Mouse (Mus musculus): ENCODE data around the gene Slc25a3. TPM values are rescaled to one million over a fixed set of nuclear protein-coding genes. Genes with fewer than 3 reads are reported as not detected.

Gene Slc25a3
- polyA plus RNA-seq, 1 experiment, result 253 TPM

DNA sequence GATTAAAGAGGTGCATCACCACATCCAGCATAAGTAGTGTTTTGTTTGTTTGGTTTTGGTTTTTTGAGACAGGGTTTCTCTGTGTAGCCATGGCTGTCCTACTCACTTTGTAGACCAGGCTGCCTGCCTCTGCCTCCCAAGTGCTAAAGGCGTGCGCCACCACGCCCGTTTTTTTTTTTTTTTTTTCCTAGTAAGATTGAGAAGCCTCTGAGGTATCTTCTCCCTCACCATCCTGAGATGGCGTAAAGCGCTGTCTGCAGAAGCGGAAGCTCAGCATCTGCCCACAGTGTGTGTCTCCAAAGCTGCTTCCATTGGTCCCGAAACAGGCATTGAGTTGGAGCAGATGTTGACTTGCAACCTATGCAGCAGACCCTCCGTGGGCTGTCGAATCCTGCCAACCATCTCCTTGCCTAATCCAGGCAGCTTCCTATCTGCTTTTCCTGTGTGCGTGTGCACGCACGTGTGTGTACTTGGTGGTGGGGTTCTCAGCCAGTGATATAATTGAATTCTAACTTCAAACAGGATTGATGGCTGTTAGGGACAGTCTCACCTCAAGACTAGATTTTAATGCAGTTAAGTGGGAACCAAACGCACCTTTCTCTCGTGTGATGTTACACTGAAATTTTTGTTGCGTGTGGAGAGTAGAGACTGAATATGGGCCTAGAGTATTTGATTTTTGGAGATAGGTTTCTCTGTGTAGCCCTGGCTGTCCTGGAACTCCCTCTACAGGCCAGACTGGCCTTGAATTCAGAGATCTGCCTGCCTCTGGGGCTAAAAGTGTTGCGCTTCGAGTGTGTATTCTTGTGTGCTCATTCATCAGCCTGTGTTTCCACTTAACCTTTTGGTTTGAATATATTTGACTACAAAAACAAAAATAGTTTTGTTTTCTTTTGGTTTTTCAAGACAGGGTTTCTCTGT lies 19.7 kb upstream of the Slc25a3 start:
- TF ChIP-seq FLI1 (IDR thresholded peaks at IDR 0.05; ENCODE audit: low read length), result no peak
- no peak for TF ChIP-seq GATA1 (IDR thresholded peaks at IDR 0.05; ENCODE audit: borderline replicate concordance, low read length)
- Histone ChIP-seq H3K27me3 (replicated peaks) (no peaks in the 10 kb centered on the region), H3K36me3 (replicated peaks; ENCODE audit: low read length) (peaks cover 35% of the 10 kb centered on the region)

DNA sequence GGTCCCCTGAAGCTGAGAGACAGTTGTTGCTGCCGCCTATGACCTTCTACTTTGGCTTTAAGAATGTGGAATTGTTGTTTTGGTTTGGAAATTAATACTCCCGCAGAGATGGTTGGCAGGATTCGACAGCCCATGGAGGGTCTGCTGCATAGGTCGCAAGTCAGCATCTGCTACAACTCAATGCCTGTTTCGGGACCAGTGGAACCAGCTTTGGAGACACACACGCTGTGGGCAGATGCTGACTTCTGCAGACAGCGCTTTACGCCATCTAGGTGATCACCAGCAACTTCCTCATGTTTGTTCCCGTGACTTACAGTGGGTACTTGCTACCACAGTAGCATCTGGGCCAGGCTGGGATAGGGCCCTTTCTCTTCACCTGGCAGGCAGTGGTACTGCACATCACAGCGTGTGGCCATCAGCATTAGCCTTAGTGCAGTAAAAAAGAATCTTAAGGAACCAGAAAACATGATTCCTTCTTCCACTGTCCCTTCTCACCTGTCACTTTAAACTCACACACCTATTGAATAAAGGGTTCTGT lies 18.9 kb upstream of the Slc25a3 start:
- Histone ChIP-seq H3K27me3 (replicated peaks) (no peaks in the 10 kb centered on the region), H3K36me3 (replicated peaks; ENCODE audit: low read length) (peaks cover 26% of the 10 kb centered on the region), H3K9me3 (no peaks in the 10 kb centered on the region), H3K4me3 (replicated peaks) (no peak overlapping the region), H3K4me1 (peaks cover 35% of the 10 kb centered on the region)
- TF ChIP-seq FLI1 (IDR thresholded peaks at IDR 0.05; ENCODE audit: low read length) (no peak), GATA1 (IDR thresholded peaks at IDR 0.05; ENCODE audit: borderline replicate concordance, low read length) (no peak)

More for the DNA sequence above, 19.7 kb upstream of the Slc25a3 start:
- Histone ChIP-seq H3K4me1 (peaks cover 27% of the 10 kb centered on the region), H3K9me3 (no peaks in the 10 kb centered on the region), H3K4me3 (replicated peaks) (no peak overlapping the region)

DNA sequence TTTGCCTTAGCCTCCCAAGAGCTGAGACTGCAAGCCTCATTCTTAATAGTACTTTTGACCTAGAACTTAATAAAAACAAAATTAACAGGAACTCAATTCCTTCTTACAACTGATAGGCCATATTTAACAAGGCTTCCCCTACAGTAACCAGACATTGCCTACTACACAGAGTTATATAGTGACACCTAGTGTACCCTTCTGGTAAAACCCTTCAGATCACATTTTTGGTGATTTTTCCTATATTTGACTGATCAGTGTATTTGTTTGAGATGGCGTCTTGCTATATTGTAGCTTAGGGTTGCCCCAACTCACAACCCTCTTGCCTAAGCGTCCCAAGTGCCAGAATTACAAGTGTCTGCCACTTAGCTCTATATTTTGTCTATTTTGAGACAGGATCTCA lies 17.7 kb upstream of the Slc25a3 start:
- no peak overlapping the region for H3K4me3 ChIP-seq (replicated peaks)
- H3K4me1 ChIP-seq, result peaks cover 42% of the 10 kb centered on the region
- H3K27me3 ChIP-seq (replicated peaks), result no peaks in the 10 kb centered on the region
- TF ChIP-seq FLI1 (IDR thresholded peaks at IDR 0.05; ENCODE audit: low read length) (no peak), GATA1 (IDR thresholded peaks at IDR 0.05; ENCODE audit: borderline replicate concordance, low read length) (no peak)
- H3K9me3 ChIP-seq, result no peaks in the 10 kb centered on the region
- H3K36me3 ChIP-seq (replicated peaks; ENCODE audit: low read length), result peaks cover 15% of the 10 kb centered on the region

DNA sequence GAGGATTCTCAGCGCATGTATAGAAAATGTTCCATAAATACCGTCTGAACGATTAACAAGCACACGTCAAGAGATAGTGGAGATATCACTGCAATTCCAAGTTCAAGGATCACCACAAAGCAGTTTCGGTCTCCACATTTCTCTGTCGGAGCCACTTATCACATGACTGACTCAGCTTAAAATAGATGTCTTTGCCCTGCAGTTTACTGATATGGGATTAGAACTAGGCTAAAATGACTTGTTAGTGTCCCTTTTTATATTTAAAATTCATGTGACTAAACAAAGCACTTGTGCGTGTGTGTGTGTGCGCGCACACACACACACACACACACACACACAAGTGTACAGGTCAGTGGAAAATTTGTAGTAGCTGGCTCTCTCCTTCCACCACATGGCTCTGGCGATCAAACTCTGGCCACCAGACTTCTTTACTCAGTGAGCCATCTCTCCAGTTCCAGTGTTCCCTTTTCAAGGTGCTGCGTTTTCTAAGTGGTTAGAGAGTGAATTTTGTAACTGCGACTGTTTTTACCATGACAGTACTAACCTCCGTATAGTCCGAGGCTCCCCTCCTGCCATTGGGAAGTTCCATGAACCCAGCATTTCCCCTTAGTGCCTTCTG lies 15.4 kb upstream of the Slc25a3 start:
- Histone ChIP-seq H3K4me1 (peaks cover 42% of the 10 kb centered on the region), H3K9me3 (no peaks in the 10 kb centered on the region), H3K27me3 (replicated peaks) (no peaks in the 10 kb centered on the region), H3K4me3 (replicated peaks) (no peak overlapping the region), H3K36me3 (replicated peaks; ENCODE audit: low read length) (no peaks in the 10 kb centered on the region)
- no peak for TF ChIP-seq GATA1 (IDR thresholded peaks at IDR 0.05; ENCODE audit: borderline replicate concordance, low read length)
- TF ChIP-seq FLI1 (IDR thresholded peaks at IDR 0.05; ENCODE audit: low read length), result no peak

DNA sequence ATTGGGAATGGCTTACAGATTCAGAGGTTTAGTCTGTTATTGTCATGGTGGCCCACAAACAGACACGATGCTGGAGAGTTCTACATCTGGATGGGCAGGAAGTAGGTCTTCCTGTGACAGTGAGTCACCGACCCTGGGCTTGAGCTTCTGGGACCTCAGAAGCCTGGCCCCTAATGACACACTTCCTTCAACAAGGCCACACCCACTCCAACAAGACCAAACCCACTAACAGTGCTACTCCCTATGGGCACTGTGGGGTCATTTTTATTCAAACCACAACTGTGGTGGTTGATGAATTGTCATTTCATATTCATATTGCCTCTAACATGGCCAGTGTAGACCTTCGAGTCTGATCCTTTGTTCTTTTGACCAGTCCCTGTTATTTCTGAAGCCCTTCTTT lies 14.5 kb upstream of the Slc25a3 start:
- Histone ChIP-seq H3K4me3 (replicated peaks) (no peak overlapping the region), H3K36me3 (replicated peaks; ENCODE audit: low read length) (no peaks in the 10 kb centered on the region), H3K9me3 (no peaks in the 10 kb centered on the region), H3K27me3 (replicated peaks) (no peaks in the 10 kb centered on the region), H3K4me1 (peaks cover 39% of the 10 kb centered on the region)
- TF ChIP-seq GATA1 (IDR thresholded peaks at IDR 0.05; ENCODE audit: borderline replicate concordance, low read length), result no peak
- TF ChIP-seq FLI1 (IDR thresholded peaks at IDR 0.05; ENCODE audit: low read length), result no peak

DNA sequence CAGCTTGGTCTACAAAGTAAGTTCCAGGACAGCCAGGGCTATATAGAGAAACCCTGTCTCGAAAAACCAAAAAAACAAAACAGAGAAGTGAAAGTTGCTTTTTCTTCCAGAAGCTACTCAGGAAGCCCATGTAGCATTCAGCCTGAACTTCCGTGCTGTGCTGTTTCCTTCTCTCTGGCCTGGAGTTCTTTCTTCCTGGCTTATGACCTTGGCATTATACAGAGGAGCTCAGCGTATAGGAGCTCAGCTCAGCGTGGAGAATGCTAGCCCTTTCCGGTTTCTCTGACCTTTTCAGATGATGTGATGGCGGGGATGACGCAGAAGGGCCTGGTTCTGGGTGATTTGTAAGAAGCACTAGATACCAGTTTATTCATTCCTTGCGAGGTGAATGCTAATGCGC lies 13.5 kb upstream of the Slc25a3 start:
- Histone ChIP-seq H3K36me3 (replicated peaks; ENCODE audit: low read length) (no peaks in the 10 kb centered on the region), H3K27me3 (replicated peaks) (no peaks in the 10 kb centered on the region), H3K9me3 (no peaks in the 10 kb centered on the region), H3K4me3 (replicated peaks) (no peak overlapping the region), H3K4me1 (peaks cover 35% of the 10 kb centered on the region)
- TF ChIP-seq FLI1 (IDR thresholded peaks at IDR 0.05; ENCODE audit: low read length) (no peak), GATA1 (IDR thresholded peaks at IDR 0.05; ENCODE audit: borderline replicate concordance, low read length) (no peak)

DNA sequence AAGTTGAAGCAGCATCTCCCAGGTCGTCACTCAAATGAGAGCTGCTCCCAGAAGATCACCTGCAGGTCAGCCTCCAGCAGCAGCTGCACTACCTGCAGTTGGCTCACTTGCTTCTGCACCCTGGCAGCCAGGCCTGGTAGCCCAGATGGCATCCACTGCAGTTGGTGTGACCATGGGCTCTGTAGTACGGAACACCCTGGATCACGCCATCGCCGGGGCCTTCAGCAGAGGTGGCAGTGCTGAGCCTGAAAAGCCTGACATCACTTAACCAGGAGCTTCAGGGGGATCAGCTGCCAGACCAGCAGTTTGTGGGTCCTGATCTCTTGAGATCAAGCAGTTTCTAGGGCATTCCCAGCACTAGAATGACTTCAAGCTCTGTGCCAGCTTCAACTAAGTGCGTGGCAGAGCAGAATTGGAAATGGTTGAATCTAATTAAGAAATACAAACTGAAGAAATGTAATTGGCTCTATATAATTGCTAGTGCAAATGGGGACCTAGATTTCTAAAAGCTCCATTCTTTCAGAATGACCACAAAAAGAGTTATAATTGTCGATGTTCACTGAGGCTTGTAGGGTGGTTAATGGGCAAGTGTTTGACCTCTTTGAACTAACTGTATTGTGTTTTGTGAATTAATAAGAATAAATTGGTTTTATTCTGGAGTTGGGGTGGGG lies 11.6 kb upstream of the Slc25a3 start:
- no peak for TF ChIP-seq FLI1 (IDR thresholded peaks at IDR 0.05; ENCODE audit: low read length)
- TF ChIP-seq GATA1 (IDR thresholded peaks at IDR 0.05; ENCODE audit: borderline replicate concordance, low read length), result no peak
- H3K36me3 ChIP-seq (replicated peaks; ENCODE audit: low read length), result no peaks in the 10 kb centered on the region
- peaks cover 27% of the 10 kb centered on the region for H3K4me1 ChIP-seq
- no peak overlapping the region for H3K4me3 ChIP-seq (replicated peaks)
- H3K27me3 ChIP-seq (replicated peaks), result no peaks in the 10 kb centered on the region
- H3K9me3 ChIP-seq, result no peaks in the 10 kb centered on the region

DNA sequence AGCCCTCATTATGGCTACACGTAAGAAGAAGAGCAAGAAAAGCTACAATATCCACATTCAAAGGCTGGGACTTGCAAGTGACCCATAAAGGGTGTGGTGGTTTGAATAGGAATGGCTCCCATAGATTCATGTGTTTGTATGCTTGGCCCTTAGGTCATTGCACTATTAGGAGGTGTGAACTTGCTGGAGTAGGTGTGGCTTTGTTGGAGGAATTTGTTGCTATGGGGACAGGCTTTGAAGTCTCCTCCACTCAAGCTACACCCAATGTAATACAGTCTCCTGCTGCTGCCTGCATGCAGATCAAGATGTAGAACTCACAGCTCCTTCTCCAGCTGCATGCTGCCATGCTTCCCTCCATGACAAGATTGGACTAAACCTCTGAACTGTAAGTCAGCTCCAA lies 7.7 kb upstream of the Slc25a3 start:
- Histone ChIP-seq H3K9me3 (no peaks in the 10 kb centered on the region), H3K36me3 (replicated peaks; ENCODE audit: low read length) (no peaks in the 10 kb centered on the region), H3K4me3 (replicated peaks) (no peak overlapping the region), H3K4me1 (peaks cover 11% of the 10 kb centered on the region), H3K27me3 (replicated peaks) (no peaks in the 10 kb centered on the region)
- TF ChIP-seq FLI1 (IDR thresholded peaks at IDR 0.05; ENCODE audit: low read length) (no peak), GATA1 (IDR thresholded peaks at IDR 0.05; ENCODE audit: borderline replicate concordance, low read length) (no peak)

DNA sequence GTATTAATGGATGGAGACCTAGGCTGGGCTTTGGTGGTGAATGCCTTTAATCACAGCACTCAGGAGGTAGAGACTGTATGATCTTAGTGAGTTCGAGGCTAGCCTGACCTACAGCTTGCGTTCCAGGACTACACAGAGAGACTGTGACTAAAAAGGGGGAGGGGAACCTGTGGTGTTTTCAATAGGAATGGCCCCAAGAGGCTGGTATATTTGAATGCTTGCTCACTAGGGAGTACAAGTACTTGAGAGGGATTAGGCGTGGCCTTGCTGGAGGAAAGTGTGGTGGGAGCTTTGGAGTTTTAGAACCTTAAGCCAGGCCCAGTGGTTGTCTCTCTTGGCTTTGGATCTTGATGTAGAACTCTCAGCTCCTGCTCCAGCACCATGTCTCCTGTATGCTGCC lies 6.9 kb upstream of the Slc25a3 start:
- Histone ChIP-seq H3K9me3 (no peaks in the 10 kb centered on the region), H3K36me3 (replicated peaks; ENCODE audit: low read length) (no peaks in the 10 kb centered on the region), H3K4me1 (peaks cover 11% of the 10 kb centered on the region), H3K4me3 (replicated peaks) (no peak overlapping the region), H3K27me3 (replicated peaks) (no peaks in the 10 kb centered on the region)
- TF ChIP-seq GATA1 (IDR thresholded peaks at IDR 0.05; ENCODE audit: borderline replicate concordance, low read length) (no peak), FLI1 (IDR thresholded peaks at IDR 0.05; ENCODE audit: low read length) (no peak)

Measured in megakaryocyte, embryonic 14.5 days (primary cell).